8 mouse cellular contexts compared by ENCODE assay signal in genomic region chr3:28745835-28746483, GRCm38 (mm10). TPM values are rescaled to one million over a fixed set of nuclear protein-coding genes. Genes with fewer than 3 reads are reported as not detected.
DNase-seq lines count a peak whose midpoint lies in the region; ATAC-seq and TF ChIP-seq lines count a peak whose summit lies in the region.

No protein-coding gene starts in this region.

- no peaks in the 10 kb centered on the region for H3K4me1 ChIP-seq in ES-E14 (ENCODE audit: control insufficient read depth in 2 of 2, insufficient read depth in 2 of 2, low read length in 2 of 2, poor library complexity in 1 of 2)
- H3K4me1 ChIP-seq in forebrain, embryonic 11.5 days (replicated peaks; ENCODE audit: control insufficient read depth, insufficient read depth, low read length), result no peaks in the 10 kb centered on the region
- no peaks in the 10 kb centered on the region for H3K4me1 ChIP-seq in liver, embryonic 16.5 days (ENCODE audit: control insufficient read depth, low read depth, low read length)
- no peaks in the 10 kb centered on the region for H3K4me1 ChIP-seq in neural tube, embryonic 13.5 days (replicated peaks)

- no peaks in the 10 kb centered on the region for H3K9me3 ChIP-seq in ES-E14 (ENCODE audit: control insufficient read depth, insufficient read depth, low read depth, low read length)
- no peaks in the 10 kb centered on the region for H3K9me3 ChIP-seq in forebrain, embryonic 11.5 days (ENCODE audit: control insufficient read depth, low read length)
- no peaks in the 10 kb centered on the region for H3K9me3 ChIP-seq in liver, embryonic 16.5 days (replicated peaks; ENCODE audit: control insufficient read depth, low read length)
- no peaks in the 10 kb centered on the region for H3K9me3 ChIP-seq in neural tube, embryonic 13.5 days

- H3K27me3 ChIP-seq in forebrain, embryonic 11.5 days (ENCODE audit: control insufficient read depth, insufficient read depth, low read length), result no peaks in the 10 kb centered on the region
- no peaks in the 10 kb centered on the region for H3K27me3 ChIP-seq in liver, embryonic 16.5 days (ENCODE audit: control insufficient read depth, insufficient read depth, low read depth, low read length)
- H3K27me3 ChIP-seq in neural tube, embryonic 13.5 days, result no peaks in the 10 kb centered on the region

- H3K4me3 ChIP-seq in ES-E14 (ENCODE audit: insufficient read depth in 1 of 2, low read depth in 1 of 2, low read length in 2 of 2, poor library complexity in 1 of 2, severe bottlenecking in 1 of 2), result no peak overlapping the region
- H3K4me3 ChIP-seq in forebrain, embryonic 11.5 days (ENCODE audit: low read depth, low read length), result no peak overlapping the region
- H3K4me3 ChIP-seq in liver, embryonic 16.5 days (ENCODE audit: low read depth, low read length), result no peak overlapping the region
- H3K4me3 ChIP-seq in neural tube, embryonic 13.5 days, result no peak overlapping the region

- in situ Hi-C loops in ES-E14 (cut with MboI; ENCODE audit: low sequenced_read_pairs in 2 of 2, unreplicated experiment in 2 of 2), result loop anchor here in 1 of 2 experiments (25.0 kb wide), 1 partner anchor 584 kb away; no protein-coding TSS in a partner anchor

- ATAC-seq in forebrain, embryonic 11.5 days (replicated peaks; ENCODE audit: low FRiP score), result peak; percentile 84
- ATAC-seq in liver, embryonic 16.5 days (ENCODE audit: low read depth), result peak; percentile 71
- ATAC-seq in neural tube, embryonic 13.5 days (ENCODE audit: low read depth), result peak; percentile 93

- no peaks in the 10 kb centered on the region for H3K36me3 ChIP-seq in ES-E14 (ENCODE audit: control insufficient read depth, insufficient read depth, low read length, poor library complexity, severe bottlenecking)
- no peaks in the 10 kb centered on the region for H3K36me3 ChIP-seq in forebrain, embryonic 11.5 days (ENCODE audit: control insufficient read depth, insufficient read depth, low read length)
- no peaks in the 10 kb centered on the region for H3K36me3 ChIP-seq in liver, embryonic 16.5 days (ENCODE audit: control insufficient read depth, insufficient read depth)
- H3K36me3 ChIP-seq in neural tube, embryonic 13.5 days, result no peaks in the 10 kb centered on the region

- intact Hi-C loops in heart, postnatal 14 days (cut with DNase I), result loop anchor here (2.0 to 10.0 kb wide), 4 partner anchors 184 to 1284 kb away; no protein-coding TSS in a partner anchor

- H3K27ac ChIP-seq in ES-E14 (ENCODE audit: insufficient read depth, low read depth, low read length, poor library complexity, severe bottlenecking), result no peak overlapping the region
- no peak overlapping the region for H3K27ac ChIP-seq in forebrain, embryonic 11.5 days (ENCODE audit: low read depth, low read length)
- no peak overlapping the region for H3K27ac ChIP-seq in liver, embryonic 16.5 days (ENCODE audit: low read length)
- H3K27ac ChIP-seq in neural tube, embryonic 13.5 days (replicated peaks), result no peak overlapping the region

- H3K9ac ChIP-seq in ES-E14 (ENCODE audit: insufficient read depth, low read depth, low read length, poor library complexity, severe bottlenecking), result no peak overlapping the region
- H3K9ac ChIP-seq in forebrain, embryonic 11.5 days (ENCODE audit: low read length), result peak overlapping the region; percentile 6; the same call in 1 of the 2 replicates
- no peak overlapping the region for H3K9ac ChIP-seq in liver, embryonic 16.5 days (ENCODE audit: low read depth, low read length)
- H3K9ac ChIP-seq in neural tube, embryonic 13.5 days, result no peak overlapping the region

- DNase-seq in ES-E14 (ENCODE audit: low read depth, low spot score), result peak; percentile 74
- DNase-seq in c-Kit-positive CD71-positive TER-119-negative erythroid progenitor cells, embryonic 14.5 days (ENCODE audit: low read depth), result peak; percentile 65
- peak; percentile 82 for DNase-seq in forebrain, embryonic 11.5 days (ENCODE audit: low spot score)
- peak; percentile 67 to 84 for DNase-seq in heart, postnatal 14 days
- peak; percentile 75 to 83 for DNase-seq in kidney, postnatal 4 days
- peak; percentile 42 for DNase-seq in testis, postnatal 14 days (ENCODE audit: low spot score)

- H3K4me2 ChIP-seq in forebrain, embryonic 11.5 days (ENCODE audit: low read depth, low read length, severe bottlenecking), result no peak overlapping the region
- H3K4me2 ChIP-seq in liver, embryonic 16.5 days (ENCODE audit: low read depth, low read length), result no peak overlapping the region
- no peak overlapping the region for H3K4me2 ChIP-seq in neural tube, embryonic 13.5 days

- 35% methylated on average over 7 of the region's 7 CpGs for WGBS in forebrain, embryonic 11.5 days
- 23% methylated on average over 7 of the region's 7 CpGs for WGBS in liver, embryonic 16.5 days (ENCODE audit: insufficient replicate concordance)
- 33% methylated on average over 7 of the region's 7 CpGs for WGBS in neural tube, embryonic 13.5 days

TF ChIP-seq in ES-E14, 5 proteins besides CTCF, POLR2A, EP300 and RAD21:
- TF ChIP-seq MAFK (IDR thresholded peaks at IDR 0.05; ENCODE audit: insufficient read depth, low read depth, low read length) (0 out of 2 replicates have a peak, but pooled peaks have one; percentile 34), ZNF384 (IDR thresholded peaks at IDR 0.05; ENCODE audit: low read depth, low read length) (no peak), HCFC1 (IDR thresholded peaks at IDR 0.05; ENCODE audit: borderline replicate concordance, insufficient read depth, low read length) (no peak), ZC3H11A (IDR thresholded peaks at IDR 0.05; ENCODE audit: borderline replicate concordance, low read depth, low read length) (peak; percentile 99), CHD2 (IDR thresholded peaks at IDR 0.05; ENCODE audit: low read depth, low read length) (no peak)

RNA-seq across cellular contexts. Expression of gene Eif5a2, which starts 35.1 kb away (rescaled TPM):
- 10.5 and 11.4 TPM in 2 replicates for total RNA-seq in ES-E14 (2012; rRNA removed)
- 17.3 and 17.7 TPM in 2 replicates for polyA plus RNA-seq in forebrain, embryonic 11.5 days (2014; fragmentation: Nextera tagmentation; extraction: Ambion mirVana)
- 1 to 10 TPM; 2.0 to 2.2 TPM for total RNA-seq in heart, postnatal 14 days (2021)
- 4.8 and 5.6 TPM in 2 replicates for polyA plus RNA-seq in liver, embryonic 16.5 days (2015; fragmentation: Nextera tagmentation; extraction: Ambion mirVana)
- polyA plus RNA-seq in neural tube, embryonic 13.5 days (2015; fragmentation: Nextera tagmentation; extraction: Ambion mirVana), result 11.4 and 11.8 TPM in 2 replicates

RNA-seq across cellular contexts. Expression of gene Slc2a2, which starts 48.3 kb away (rescaled TPM):
- not detected in 2 replicates for total RNA-seq in ES-E14 (2012; rRNA removed)
- polyA plus RNA-seq in forebrain, embryonic 11.5 days (2014; fragmentation: Nextera tagmentation; extraction: Ambion mirVana), result 0.12 TPM in 1 of 2 replicates, not detected in the other
- under 1 TPM in 1 of 2 experiments, not detected in 1; 0.07 TPM for total RNA-seq in heart, postnatal 14 days (2021)
- polyA plus RNA-seq in liver, embryonic 16.5 days (2015; fragmentation: Nextera tagmentation; extraction: Ambion mirVana), result 48.4 and 49.4 TPM in 2 replicates
- polyA plus RNA-seq in neural tube, embryonic 13.5 days (2015; fragmentation: Nextera tagmentation; extraction: Ambion mirVana), result 0.15 TPM in 1 of 2 replicates, not detected in the other

RNA-seq across cellular contexts. Expression of gene Rpl22l1, which starts 59.3 kb away (rescaled TPM):
- total RNA-seq in ES-E14 (2012; rRNA removed), result 199 and 297 TPM in 2 replicates
- 299 and 379 TPM in 2 replicates for polyA plus RNA-seq in forebrain, embryonic 11.5 days (2014; fragmentation: Nextera tagmentation; extraction: Ambion mirVana)
- 100 to 1,000 TPM; 106 to 110 TPM for total RNA-seq in heart, postnatal 14 days (2021)
- 171 and 200 TPM in 2 replicates for polyA plus RNA-seq in liver, embryonic 16.5 days (2015; fragmentation: Nextera tagmentation; extraction: Ambion mirVana)
- 273 and 274 TPM in 2 replicates for polyA plus RNA-seq in neural tube, embryonic 13.5 days (2015; fragmentation: Nextera tagmentation; extraction: Ambion mirVana)

Comparison
In these comparisons a context has a peak if more than half of its experiments do, and no peak if none do; other contexts are left out.
1. RNA of gene Slc2a2, which starts 48.3 kb away (polyA plus RNA-seq): 48.4 to 49.4 TPM in liver, embryonic 16.5 days; 0.15 TPM in neural tube, embryonic 13.5 days and 0.12 TPM in forebrain, embryonic 11.5 days; every median in the first group is over 10 times any median in the second.
2. Peak in every context shown above with its lines, with median percentiles within 50 percentile points of each other: DNase-seq and ATAC-seq.